Mouse (Mus musculus): ENCODE data around the gene Samd4. TPM values are rescaled to one million over a fixed set of nuclear protein-coding genes. Genes with fewer than 3 reads are reported as not detected.

Samd4 gene
- polyA plus RNA-seq, 1 experiment from 2014 or later = 2.9 TPM

DNA sequence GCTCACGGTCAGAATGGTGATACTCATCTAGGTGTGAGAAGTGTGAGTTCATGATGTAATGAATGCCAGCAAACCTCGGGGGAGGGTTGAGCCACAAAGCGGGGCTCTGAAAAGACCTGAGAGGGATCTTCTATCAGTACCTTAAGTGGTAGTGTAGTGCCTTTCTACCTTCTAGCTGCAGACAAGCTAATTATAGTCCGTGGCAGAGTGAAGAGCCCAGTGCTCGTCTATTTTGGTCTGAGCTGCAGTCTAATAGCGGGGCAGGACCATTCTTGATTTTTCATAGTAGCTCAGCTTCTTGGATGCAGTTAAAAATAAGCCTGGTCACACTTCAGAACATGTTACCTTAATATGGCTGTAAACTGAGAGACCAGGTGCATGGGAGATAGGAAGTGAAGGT lies 201.2 kb downstream of the Samd4 start:
- DNase-seq (ENCODE audit: low spot score) = no peak
- 91% methylated on average over 6 of the region's 6 CpGs for WGBS
- Histone ChIP-seq H3K27ac (ENCODE audit: low read depth, low read length) (no peak overlapping the region), H3K4me2 (ENCODE audit: low read depth, low read length, severe bottlenecking) (no peak overlapping the region), H3K9me3 (ENCODE audit: control insufficient read depth, low read length) (no peaks in the 10 kb centered on the region), H3K36me3 (ENCODE audit: control insufficient read depth, insufficient read depth, low read length) (no peaks in the 10 kb centered on the region), H3K4me3 (ENCODE audit: low read depth, low read length) (no peak overlapping the region), H3K9ac (ENCODE audit: low read length) (no peak overlapping the region), H3K27me3 (ENCODE audit: control insufficient read depth, insufficient read depth, low read length) (no peaks in the 10 kb centered on the region), H3K4me1 (replicated peaks; ENCODE audit: control insufficient read depth, insufficient read depth, low read length) (peaks cover 4% of the 10 kb centered on the region; the same call in 1 of the 2 replicates)
- ATAC-seq (replicated peaks; ENCODE audit: low FRiP score) = no peak

DNA sequence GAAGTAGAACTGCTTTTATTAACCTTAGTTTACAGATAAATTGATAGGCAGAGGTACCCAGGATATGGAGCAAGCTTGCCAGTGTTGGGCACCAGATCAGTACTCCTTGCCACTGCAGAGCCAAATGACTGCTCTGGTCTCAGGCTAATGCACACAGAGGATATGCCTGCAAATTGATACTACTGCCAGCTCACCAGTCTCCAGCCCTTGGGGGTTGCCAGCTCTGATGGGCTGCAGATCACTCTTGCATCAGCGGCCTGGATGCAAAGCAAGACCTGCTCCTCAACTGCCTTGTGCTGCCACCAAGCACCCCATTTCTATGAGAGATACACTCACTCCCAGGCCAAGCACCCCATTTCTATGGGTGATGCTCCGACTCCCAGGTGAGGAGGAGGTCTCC lies 202.0 kb downstream of the Samd4 start:
- Histone ChIP-seq H3K27ac (ENCODE audit: low read depth, low read length) (no peak overlapping the region), H3K4me1 (replicated peaks; ENCODE audit: control insufficient read depth, insufficient read depth, low read length) (peaks cover 4% of the 10 kb centered on the region; the same call in 1 of the 2 replicates), H3K9me3 (ENCODE audit: control insufficient read depth, low read length) (no peaks in the 10 kb centered on the region), H3K36me3 (ENCODE audit: control insufficient read depth, insufficient read depth, low read length) (no peaks in the 10 kb centered on the region), H3K4me2 (ENCODE audit: low read depth, low read length, severe bottlenecking) (no peak overlapping the region), H3K9ac (ENCODE audit: low read length) (no peak overlapping the region), H3K27me3 (ENCODE audit: control insufficient read depth, insufficient read depth, low read length) (no peaks in the 10 kb centered on the region), H3K4me3 (ENCODE audit: low read depth, low read length) (no peak overlapping the region)
- ATAC-seq (replicated peaks; ENCODE audit: low FRiP score) (no peak), DNase-seq (ENCODE audit: low spot score) (no peak)
- 80% methylated on average over 2 of the region's 2 CpGs for WGBS

DNA sequence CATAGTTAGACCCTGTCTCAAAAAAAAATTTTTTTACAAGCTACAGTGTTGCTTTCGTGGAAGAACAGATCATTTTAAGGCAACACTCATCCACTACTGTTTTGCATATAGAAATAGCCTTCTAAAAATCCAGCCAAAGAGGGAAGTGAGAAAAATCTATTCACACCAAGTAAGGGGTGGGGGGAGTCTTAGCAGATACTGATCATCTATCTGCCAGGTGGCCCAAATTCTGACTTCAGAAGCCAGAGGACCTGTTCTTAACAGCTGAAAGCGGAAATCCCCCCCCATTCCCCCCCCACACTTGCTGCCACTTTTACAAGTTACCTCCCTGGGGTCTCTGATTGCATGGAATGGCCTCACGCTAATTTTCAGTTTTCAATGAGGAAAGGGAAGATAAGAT lies 203.5 kb downstream of the Samd4 start:
- WGBS = 78% methylated on average over 3 of the region's 3 CpGs
- no peaks in the 10 kb centered on the region for H3K9me3 ChIP-seq (ENCODE audit: control insufficient read depth, low read length)
- H3K27ac ChIP-seq (ENCODE audit: low read depth, low read length) = no peak overlapping the region
- no peaks in the 10 kb centered on the region for H3K27me3 ChIP-seq (ENCODE audit: control insufficient read depth, insufficient read depth, low read length)
- H3K4me1 ChIP-seq (replicated peaks; ENCODE audit: control insufficient read depth, insufficient read depth, low read length) = peaks cover 4% of the 10 kb centered on the region; the same call in 1 of the 2 replicates
- H3K9ac ChIP-seq (ENCODE audit: low read length) = no peak overlapping the region
- no peak overlapping the region for H3K4me3 ChIP-seq (ENCODE audit: low read depth, low read length)
- ATAC-seq (replicated peaks; ENCODE audit: low FRiP score) (no peak), DNase-seq (ENCODE audit: low spot score) (no peak)
- H3K4me2 ChIP-seq (ENCODE audit: low read depth, low read length, severe bottlenecking) = no peak overlapping the region
- H3K36me3 ChIP-seq (ENCODE audit: control insufficient read depth, insufficient read depth, low read length) = no peaks in the 10 kb centered on the region

DNA sequence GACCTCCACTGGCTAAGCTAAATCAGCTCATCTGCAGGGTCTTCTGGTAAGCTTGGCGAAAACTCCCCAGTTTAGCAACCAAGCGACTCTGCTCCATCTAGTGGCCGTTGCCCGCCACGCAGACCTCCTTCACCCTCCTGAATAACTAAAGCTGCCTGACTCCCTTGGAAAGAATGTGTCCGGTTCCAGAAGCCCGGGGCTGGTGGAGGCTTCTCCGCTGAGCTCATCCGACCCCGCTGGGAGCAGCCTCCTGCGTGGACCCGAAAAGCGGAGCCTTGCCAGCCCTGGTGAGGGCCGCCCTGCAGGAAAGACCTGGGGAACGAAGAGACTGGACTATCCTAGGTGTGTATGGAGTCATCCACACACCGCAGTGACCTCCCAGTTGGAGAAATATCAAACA lies 204.1 kb downstream of the Samd4 start:
- Histone ChIP-seq H3K27me3 (ENCODE audit: control insufficient read depth, insufficient read depth, low read length) (no peaks in the 10 kb centered on the region), H3K9ac (ENCODE audit: low read length) (peak overlapping the region; percentile 55), H3K4me2 (ENCODE audit: low read depth, low read length, severe bottlenecking) (peak overlapping the region; percentile 63), H3K27ac (ENCODE audit: low read depth, low read length) (no peak overlapping the region), H3K4me3 (ENCODE audit: low read depth, low read length) (peak overlapping the region; percentile 19; the same call in 1 of the 2 replicates), H3K36me3 (ENCODE audit: control insufficient read depth, insufficient read depth, low read length) (no peaks in the 10 kb centered on the region), H3K4me1 (replicated peaks; ENCODE audit: control insufficient read depth, insufficient read depth, low read length) (peaks cover 4% of the 10 kb centered on the region; the same call in 1 of the 2 replicates), H3K9me3 (ENCODE audit: control insufficient read depth, low read length) (no peaks in the 10 kb centered on the region)
- WGBS = 4% methylated on average over 16 of the region's 16 CpGs
- ATAC-seq (replicated peaks; ENCODE audit: low FRiP score) (peak; percentile 85), DNase-seq (ENCODE audit: low spot score) (peak; percentile 91)

DNA sequence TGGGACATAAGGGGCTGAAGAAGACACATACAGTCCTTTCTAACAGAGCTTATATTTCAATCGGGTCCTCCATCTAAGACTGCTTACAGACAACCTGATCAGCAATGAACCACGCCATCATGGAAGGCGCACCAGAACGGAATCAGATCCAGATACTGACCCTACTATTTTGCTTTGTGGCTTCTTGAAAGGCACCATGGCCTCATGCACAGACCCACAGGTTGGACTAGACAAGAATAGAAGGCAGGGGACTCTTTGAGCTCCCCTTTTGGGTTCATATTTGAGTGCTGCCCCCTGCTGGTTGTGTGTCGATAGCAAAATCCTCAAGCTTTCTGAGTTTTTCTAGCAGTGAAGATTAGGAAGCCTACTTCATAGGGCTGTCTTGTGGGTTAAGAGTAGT lies 204.5 kb downstream of the Samd4 start:
- Histone ChIP-seq H3K4me3 (ENCODE audit: low read depth, low read length) (peak overlapping the region; percentile 19; the same call in 1 of the 2 replicates), H3K9ac (ENCODE audit: low read length) (peak overlapping the region; percentile 55), H3K9me3 (ENCODE audit: control insufficient read depth, low read length) (no peaks in the 10 kb centered on the region), H3K36me3 (ENCODE audit: control insufficient read depth, insufficient read depth, low read length) (no peaks in the 10 kb centered on the region), H3K4me2 (ENCODE audit: low read depth, low read length, severe bottlenecking) (peak overlapping the region; percentile 63), H3K27me3 (ENCODE audit: control insufficient read depth, insufficient read depth, low read length) (no peaks in the 10 kb centered on the region), H3K4me1 (replicated peaks; ENCODE audit: control insufficient read depth, insufficient read depth, low read length) (peaks cover 4% of the 10 kb centered on the region; the same call in 1 of the 2 replicates), H3K27ac (ENCODE audit: low read depth, low read length) (no peak overlapping the region)
- ATAC-seq (replicated peaks; ENCODE audit: low FRiP score) (peak; percentile 60), DNase-seq (ENCODE audit: low spot score) (peak; percentile 88)
- WGBS = 29% methylated on average over 5 of the region's 5 CpGs

DNA sequence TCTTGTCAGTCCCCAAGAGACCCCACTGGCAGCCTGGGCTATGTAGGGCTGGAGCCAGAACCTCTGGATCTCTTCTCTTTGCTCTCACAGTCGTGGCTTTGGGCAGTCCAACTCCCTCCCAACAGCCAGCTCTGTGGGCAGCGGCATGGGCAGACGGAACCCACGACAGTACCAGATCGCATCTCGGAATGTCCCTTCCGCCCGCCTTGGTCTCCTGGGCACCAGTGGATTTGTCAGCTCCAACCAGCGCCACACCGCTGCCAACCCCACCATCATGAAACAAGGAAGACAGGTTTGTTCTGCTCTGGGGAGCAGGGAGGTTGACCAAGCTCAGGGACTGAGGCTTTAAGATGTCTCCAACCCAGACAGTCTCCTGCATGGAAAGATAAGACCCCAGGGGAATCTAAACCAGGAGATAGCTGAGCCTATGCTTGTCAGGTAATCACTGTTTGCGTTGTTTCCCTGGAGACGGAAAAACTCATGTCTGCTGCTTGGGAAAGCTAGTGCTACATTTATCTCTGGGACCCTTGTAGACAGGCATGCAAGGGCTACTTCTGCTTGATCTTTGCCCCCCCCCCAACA lies 205.1 kb downstream of the Samd4 start:
- Histone ChIP-seq H3K4me2 (ENCODE audit: low read depth, low read length, severe bottlenecking) (no peak overlapping the region), H3K4me1 (replicated peaks; ENCODE audit: control insufficient read depth, insufficient read depth, low read length) (peaks cover 4% of the 10 kb centered on the region; the same call in 1 of the 2 replicates), H3K27me3 (ENCODE audit: control insufficient read depth, insufficient read depth, low read length) (no peaks in the 10 kb centered on the region), H3K9ac (ENCODE audit: low read length) (no peak overlapping the region), H3K4me3 (ENCODE audit: low read depth, low read length) (no peak overlapping the region), H3K36me3 (ENCODE audit: control insufficient read depth, insufficient read depth, low read length) (no peaks in the 10 kb centered on the region), H3K9me3 (ENCODE audit: control insufficient read depth, low read length) (no peaks in the 10 kb centered on the region), H3K27ac (ENCODE audit: low read depth, low read length) (no peak overlapping the region)
- ATAC-seq (replicated peaks; ENCODE audit: low FRiP score) (no peak), DNase-seq (ENCODE audit: low spot score) (no peak)
- WGBS = 90% methylated on average over 12 of the region's 12 CpGs

DNA sequence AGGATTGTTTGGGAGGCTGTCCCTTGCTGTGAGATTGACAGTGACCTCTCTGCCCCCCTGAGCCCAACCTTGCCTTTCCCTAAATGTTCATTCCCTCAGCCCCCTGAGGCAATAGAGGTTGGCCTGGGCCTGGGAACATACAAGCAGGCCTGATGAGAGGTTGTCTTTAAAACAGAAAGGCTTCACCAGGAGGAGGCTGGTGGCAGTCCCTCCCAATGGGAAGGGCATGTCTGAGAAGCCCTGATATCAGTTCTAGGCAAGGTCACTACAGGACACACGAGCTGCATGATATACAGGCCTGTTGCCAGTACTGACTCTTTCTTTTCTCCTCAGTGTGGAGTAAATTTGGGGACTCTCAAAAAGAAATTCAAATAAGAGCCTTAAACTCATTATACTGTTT lies 205.7 kb downstream of the Samd4 start:
- DNase-seq (ENCODE audit: low spot score) = no peak
- 47% methylated on average over 1 of the region's 1 CpGs for WGBS
- Histone ChIP-seq H3K27me3 (ENCODE audit: control insufficient read depth, insufficient read depth, low read length) (no peaks in the 10 kb centered on the region), H3K4me1 (replicated peaks; ENCODE audit: control insufficient read depth, insufficient read depth, low read length) (peaks cover 4% of the 10 kb centered on the region; the same call in 1 of the 2 replicates), H3K36me3 (ENCODE audit: control insufficient read depth, insufficient read depth, low read length) (no peaks in the 10 kb centered on the region), H3K4me3 (ENCODE audit: low read depth, low read length) (no peak overlapping the region), H3K4me2 (ENCODE audit: low read depth, low read length, severe bottlenecking) (no peak overlapping the region), H3K9ac (ENCODE audit: low read length) (no peak overlapping the region), H3K9me3 (ENCODE audit: control insufficient read depth, low read length) (no peaks in the 10 kb centered on the region), H3K27ac (ENCODE audit: low read depth, low read length) (no peak overlapping the region)
- ATAC-seq (replicated peaks; ENCODE audit: low FRiP score) = no peak

DNA sequence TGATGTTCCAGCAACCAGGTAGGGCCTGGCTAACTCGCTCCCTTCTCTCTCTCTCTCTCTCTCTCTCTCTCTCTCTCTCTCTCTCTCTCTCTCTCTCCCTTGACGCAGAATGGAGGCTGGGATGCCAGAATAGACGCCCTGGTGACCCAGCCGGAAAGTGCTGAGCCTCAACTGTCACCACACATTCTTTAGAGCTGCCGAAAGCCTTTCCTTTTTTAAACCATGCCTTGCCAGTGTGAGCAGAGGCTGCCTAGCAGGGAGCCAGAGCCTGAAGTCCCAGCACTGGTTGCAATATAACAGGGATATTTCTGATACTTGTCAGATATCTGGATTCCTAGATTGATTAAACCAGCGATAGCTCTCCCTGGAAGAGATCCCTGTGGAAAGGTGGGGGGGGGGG lies 206.5 kb downstream of the Samd4 start:
- no peaks in the 10 kb centered on the region for H3K36me3 ChIP-seq (ENCODE audit: control insufficient read depth, insufficient read depth, low read length)
- WGBS = 76% methylated on average over 6 of the region's 6 CpGs
- H3K4me1 ChIP-seq (replicated peaks; ENCODE audit: control insufficient read depth, insufficient read depth, low read length) = peaks cover 4% of the 10 kb centered on the region; the same call in 1 of the 2 replicates
- H3K27me3 ChIP-seq (ENCODE audit: control insufficient read depth, insufficient read depth, low read length) = no peaks in the 10 kb centered on the region
- no peak overlapping the region for H3K4me3 ChIP-seq (ENCODE audit: low read depth, low read length)
- no peak overlapping the region for H3K4me2 ChIP-seq (ENCODE audit: low read depth, low read length, severe bottlenecking)
- DNase-seq (ENCODE audit: low spot score) = no peak
- no peak for ATAC-seq (replicated peaks; ENCODE audit: low FRiP score)
- H3K9ac ChIP-seq (ENCODE audit: low read length) = no peak overlapping the region
- H3K9me3 ChIP-seq (ENCODE audit: control insufficient read depth, low read length) = no peaks in the 10 kb centered on the region
- H3K27ac ChIP-seq (ENCODE audit: low read depth, low read length) = no peak overlapping the region

DNA sequence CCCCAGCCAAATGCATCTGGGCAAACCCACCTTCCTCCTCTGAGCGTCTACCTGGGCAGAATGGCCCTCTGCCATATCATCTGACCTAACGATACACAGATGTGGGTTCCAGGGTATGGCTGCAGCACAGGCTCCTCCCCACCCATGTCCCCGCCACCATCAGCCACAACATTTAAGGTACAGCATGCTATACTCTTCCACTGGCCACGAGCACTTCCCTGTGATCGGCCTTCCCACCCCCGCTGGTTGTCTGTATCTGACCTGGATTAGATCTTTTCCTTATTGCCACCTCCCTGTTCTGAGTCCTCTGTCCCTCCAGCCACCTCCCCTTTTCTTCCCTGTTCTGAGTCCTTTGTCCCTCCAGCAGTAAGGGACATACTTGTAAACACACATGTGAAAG lies 209.3 kb downstream of the Samd4 start:
- Histone ChIP-seq H3K4me3 (ENCODE audit: low read depth, low read length) (no peak overlapping the region), H3K27ac (ENCODE audit: low read depth, low read length) (no peak overlapping the region), H3K27me3 (ENCODE audit: control insufficient read depth, insufficient read depth, low read length) (no peaks in the 10 kb centered on the region), H3K9ac (ENCODE audit: low read length) (no peak overlapping the region), H3K36me3 (ENCODE audit: control insufficient read depth, insufficient read depth, low read length) (no peaks in the 10 kb centered on the region), H3K9me3 (ENCODE audit: control insufficient read depth, low read length) (no peaks in the 10 kb centered on the region), H3K4me1 (replicated peaks; ENCODE audit: control insufficient read depth, insufficient read depth, low read length) (peaks cover 3% of the 10 kb centered on the region; the same call in 1 of the 2 replicates), H3K4me2 (ENCODE audit: low read depth, low read length, severe bottlenecking) (no peak overlapping the region)
- DNase-seq (ENCODE audit: low spot score) (no peak), ATAC-seq (replicated peaks; ENCODE audit: low FRiP score) (no peak)
- 89% methylated on average over 6 of the region's 6 CpGs for WGBS
